Mouse (Mus musculus) lung, postnatal 0 days (tissue): Measurements from ENCODE around the gene Gm14325.
"Not testable (repeated sequence)": the region's sequence is repeated elsewhere in the genome, so short reads cannot be mapped to it uniquely, and the experiment has no call there.

ENCODE experiments used
- CTCF ChIP-seq: IDR thresholded peaks from 2 replicates; pipeline ENCODE4 v1.5.1; 2016; ENCODE audit warnings: antibody characterized with exemption, mild to moderate bottlenecking
- EP300 ChIP-seq: IDR thresholded peaks from 2 replicates; pipeline ENCODE4 v1.6.1; 2016; ENCODE audit warnings: antibody characterized with exemption, mild to moderate bottlenecking, control low read depth

DNA sequence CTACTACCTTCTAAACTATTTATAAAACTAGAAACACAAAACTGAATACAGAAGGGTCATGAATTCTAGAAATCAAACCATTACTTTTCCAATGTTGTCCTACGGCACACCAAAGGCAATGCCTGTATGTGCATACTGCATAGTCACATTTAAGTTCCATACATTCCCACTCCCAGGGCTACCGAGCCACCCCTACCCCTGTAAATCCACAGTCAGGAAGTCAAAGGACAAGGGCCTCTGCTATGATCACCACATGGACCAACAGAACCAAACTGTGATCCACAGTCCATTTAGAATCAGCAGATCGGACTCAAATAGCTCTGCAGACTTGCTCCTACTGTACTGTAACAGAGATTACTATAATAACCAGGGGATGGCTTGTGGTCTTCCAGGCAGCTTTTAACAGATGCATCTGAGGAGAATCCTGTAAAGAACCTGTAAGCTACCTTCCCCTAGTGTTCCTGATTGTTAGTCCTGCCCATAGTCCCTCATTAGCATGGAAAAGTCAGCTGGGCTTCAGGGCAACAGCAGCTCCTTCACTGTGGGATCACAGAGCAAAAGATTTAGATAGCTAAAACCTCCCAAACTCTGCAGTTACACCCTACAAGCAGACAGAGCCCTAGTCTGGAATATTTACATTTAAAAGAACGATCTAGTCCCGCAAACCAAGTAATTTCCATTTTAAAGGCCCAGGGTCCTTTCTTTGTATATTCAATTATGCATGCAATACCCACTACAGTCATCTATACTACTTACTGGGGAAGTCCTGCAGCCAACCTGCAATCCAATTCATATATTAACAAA, 4.2 kb downstream of the Gm14325 start:
- TF ChIP-seq EP300, CTCF: not testable (repeated sequence)
